Mouse (Mus musculus) hematopoietic stem cell, adult 5-6 weeks (primary cell): ENCODE data around the gene Lias. TPM values are rescaled to one million over a fixed set of nuclear protein-coding genes. Genes with fewer than 3 reads are reported as not detected.

Experiments used
- ATAC-seq, 2 experiments: fragments of 125-278 bp in 1 of 2; replicated peaks in 1 of 2; 2 replicates each; pipeline ENCODE4 v1.8.0; 2016 to 2017; ENCODE audit warnings: inconsistent platforms in 2 of 2, mild to moderate bottlenecking in 2 of 2, moderate number of reproducible peaks in 2 of 2, low read depth in 1 of 2, moderate TSS enrichment in 1 of 2; ENCODE audit not compliant: low FRiP score in 2 of 2, poor library complexity in 2 of 2, severe bottlenecking in 2 of 2, insufficient read depth in 1 of 2, low TSS enrichment in 1 of 2
- total RNA-seq: library from RNA; stranded (forward); fragments of 172-1452, 232-1000 nt; gene quantifications from 2 replicates; pipeline ENCODE4 v1.2.3, GENCODE M21; 2017

Lias gene
- 32.8 and 59.2 TPM in 2 replicates for total RNA-seq

DNA sequence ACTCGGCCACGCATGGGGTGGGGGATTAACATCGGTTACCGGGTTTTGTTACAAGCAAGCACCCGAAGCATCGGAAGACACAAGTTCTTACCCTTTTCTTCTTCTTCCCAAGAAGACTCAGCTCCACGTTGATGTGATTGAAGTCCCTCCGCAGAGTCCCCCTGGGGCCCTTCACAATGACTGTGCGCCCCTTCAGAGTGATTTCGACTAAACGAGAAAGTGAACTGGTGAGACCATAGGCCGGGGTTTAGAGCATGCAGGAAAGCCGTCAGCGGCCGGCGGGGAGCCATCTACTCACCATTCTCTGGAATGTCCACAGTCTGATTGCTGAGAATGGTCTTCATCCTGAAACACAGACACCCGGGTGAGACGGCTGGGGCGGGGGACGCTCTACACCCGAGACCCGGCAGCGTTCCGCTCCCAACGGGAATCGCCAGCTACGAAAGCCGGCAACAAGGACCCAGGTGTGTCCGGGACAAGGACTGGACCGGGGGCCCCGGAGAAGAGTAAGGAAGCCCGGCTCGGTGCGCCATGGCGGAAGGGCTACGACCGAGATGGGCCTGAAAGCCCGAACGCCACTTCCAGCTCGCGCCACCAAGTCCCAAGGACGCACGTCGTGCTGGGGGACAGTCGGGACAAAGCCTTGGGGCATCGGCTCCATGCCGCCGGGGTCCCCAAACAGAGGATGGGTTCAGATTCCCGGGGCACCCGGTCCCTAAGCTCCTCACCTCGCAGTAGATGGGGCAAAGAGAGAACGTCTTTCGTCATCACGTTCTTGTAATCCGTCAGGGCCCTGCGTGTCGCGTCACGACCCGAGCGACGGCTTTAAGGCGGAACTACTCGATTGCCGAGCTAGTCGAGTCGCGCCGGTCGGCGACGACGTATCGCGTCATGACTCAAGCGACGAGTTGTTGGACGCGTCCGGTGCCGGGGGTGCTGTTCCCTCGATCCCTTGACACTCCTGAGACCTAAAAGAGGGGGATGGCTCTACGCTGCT is at the start of gene Lias, which contains the start of gene Rpl9:
TSS of gene Lias (plus strand) at position 850 of the 997 bp plus-strand sequence.
TSS of gene Rpl9 (minus strand) at position 797 of the 997 bp plus-strand sequence.
- ATAC-seq: peak; percentile 94 to 95

GRCm38 (mm10) chr5:65348168-65348567 is 43.1 kb upstream of the Lias start, which contains the start of gene Klb:
Gene Klb, plus strand, starts transcription at chr5:65348314.
- no peak for ATAC-seq

- no peak for ATAC-seq
These were observed 40.8 kb upstream of the Lias start for GRCm38 (mm10) chr5:65350508-65350907.

DNA sequence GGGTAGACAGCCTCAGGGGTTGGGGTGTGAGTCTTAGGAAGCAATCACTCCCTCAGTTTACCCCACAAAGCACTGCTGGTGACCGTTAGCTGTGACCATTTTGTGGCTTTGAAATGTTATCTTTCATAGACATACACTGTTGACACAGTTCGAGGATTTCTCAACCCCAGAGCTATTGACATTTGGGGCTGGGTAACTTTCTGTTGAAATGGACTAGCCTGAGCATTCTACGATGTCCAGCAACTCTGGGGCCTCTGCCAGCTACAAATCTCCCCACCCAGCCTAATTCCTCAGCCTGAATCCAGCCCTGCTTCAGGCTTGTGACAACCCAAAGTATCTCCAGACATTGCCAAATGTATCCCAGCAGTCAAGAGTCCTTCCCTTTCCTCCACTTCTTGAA is 37.2 kb upstream of the Lias start:
- ATAC-seq: no peak

- no peak for ATAC-seq
These were observed 36.3 kb upstream of the Lias start for GRCm38 (mm10) chr5:65354985-65355384.

- peak in 1 of 2 experiments; percentile 62; a peak in 1 of 4 replicates for ATAC-seq
These were observed 34.4 kb upstream of the Lias start for GRCm38 (mm10) chr5:65356851-65357250.

GRCm38 (mm10) chr5:65357771-65358170 is 33.5 kb upstream of the Lias start:
- ATAC-seq: no peak; a peak in 1 of 4 replicates

DNA sequence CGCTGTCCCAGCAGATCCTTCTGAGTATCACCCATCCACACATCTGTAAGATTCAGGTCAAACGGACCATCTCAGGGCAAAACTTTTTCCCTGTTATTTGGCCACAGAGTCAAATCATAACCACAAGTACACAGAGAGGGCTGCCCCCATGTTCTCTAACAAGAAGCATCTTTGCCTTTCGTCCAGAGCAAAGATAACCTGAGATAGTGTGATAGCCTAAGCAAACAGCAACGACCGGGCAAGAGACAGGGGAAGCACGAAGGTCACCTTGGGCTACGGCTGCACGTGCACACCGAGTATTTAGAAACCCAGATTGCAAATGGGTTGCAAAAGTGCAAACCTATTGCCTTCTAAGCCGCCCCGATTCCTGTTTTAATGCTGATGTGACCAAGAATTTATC is 23.5 kb upstream of the Lias start:
- ATAC-seq: no peak

DNA sequence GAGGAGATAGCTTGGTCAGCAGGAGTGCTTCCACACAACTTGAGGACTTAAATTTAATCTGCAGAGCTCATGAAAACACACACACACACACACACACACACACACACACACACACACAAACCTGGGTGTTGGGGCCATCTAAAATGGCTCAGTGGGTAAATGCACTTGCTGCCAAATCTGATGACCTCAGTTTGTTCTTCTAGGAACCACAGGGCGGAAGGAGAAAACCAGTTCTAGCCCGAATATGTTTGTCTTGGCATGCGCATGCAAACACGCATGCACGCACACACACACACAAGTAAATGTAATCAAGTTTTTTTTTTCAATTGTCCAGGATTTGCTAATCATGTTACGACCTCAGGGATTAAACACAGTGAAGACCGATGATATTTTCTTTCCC is 19.7 kb upstream of the Lias start:
- ATAC-seq: no peak

DNA sequence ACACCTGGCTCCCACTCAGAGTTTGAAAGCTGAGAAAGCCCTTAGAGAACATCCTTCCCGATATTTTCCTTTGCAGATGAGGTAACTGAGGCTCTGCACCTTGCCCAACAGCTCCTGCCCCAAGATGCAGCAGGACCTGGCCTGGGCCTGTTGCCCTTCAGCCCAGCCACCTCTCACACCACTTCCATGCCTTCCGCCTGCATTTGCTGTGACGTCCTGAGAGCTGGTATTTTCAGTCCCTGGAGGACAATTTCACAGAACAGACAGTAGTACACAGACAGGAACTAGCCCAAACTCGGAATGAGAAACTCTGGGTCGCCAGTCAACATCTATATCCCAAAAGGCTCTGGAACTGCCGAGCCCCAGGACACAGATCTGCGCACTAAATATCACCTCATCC is 16.6 kb upstream of the Lias start:
- ATAC-seq: no peak

DNA sequence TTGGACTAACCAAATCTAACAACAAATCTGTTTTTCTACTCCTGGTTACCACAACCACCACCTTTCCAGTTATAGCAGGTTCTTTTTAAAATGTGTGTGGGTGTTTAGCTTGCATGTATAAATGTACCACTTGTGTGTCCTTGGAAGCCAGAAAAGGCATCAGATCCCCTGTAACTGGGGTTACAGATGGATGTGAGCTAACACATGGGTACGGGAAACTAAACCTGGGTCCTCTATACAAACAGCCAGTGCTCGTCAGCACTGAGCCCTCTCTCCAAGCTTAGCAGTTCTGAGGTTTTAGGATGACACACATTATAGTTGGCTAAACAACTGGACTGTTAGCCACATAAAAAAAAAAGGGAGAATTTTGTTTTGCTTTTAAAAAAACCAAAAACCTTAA is 5.6 kb upstream of the Lias start:
- no peak for ATAC-seq

DNA sequence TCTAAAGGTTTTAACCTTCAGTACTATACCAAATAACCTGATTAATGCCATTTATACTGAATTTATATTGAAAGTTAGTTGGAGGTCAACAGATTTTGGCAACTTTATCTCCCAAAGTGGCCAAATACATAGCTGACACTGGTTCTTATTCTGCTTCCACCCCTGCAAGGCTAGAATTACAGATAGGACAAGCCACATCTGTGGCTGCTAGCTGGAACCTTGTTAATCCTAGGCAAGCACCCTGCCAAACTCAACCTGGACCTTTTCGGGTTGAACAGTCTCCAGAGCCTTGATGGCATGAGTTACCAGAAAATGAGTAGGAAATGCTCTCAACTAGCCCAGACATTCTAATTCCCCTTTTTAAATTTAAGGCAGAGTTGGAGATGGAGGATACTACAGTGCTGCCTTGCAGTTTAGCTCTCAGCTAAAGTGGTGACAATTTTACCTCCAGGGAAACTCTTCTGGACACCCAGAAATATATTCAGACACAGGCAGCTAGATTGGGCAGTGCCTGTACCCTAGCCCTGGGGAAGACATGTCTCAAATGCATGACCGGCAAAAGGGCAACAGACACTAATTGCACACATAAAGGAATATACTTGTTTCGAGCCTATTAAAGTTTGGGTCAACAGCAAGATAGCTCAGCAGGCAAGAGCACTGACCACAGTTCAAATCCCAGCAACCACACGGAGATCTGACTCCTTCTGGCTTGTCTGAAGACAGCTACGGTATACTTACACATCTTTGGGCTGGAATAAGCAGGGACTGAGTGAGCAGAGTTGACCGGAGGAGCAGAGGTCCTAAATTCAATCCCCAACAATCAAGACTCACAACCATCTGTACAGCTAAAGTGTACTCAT is 4.1 kb upstream of the Lias start:
- no peak for ATAC-seq

- ATAC-seq: peak in 1 of 2 experiments; percentile 26; a peak in 1 of 4 replicates
These were observed 456 bp downstream of the Lias start for GRCm38 (mm10) chr5:65391753-65392152.

- ATAC-seq: no peak
These were observed 3.1 kb downstream of the Lias start for GRCm38 (mm10) chr5:65394425-65394824.

GRCm38 (mm10) chr5:65401251-65401994 is 10.1 kb downstream of the Lias start:
- ATAC-seq: peak; percentile 73 to 93

- ATAC-seq: no peak
These were observed 16.7 kb downstream of the Lias start for GRCm38 (mm10) chr5:65407989-65408388.
